Mouse (Mus musculus) liver, embryonic 14.5 days (tissue): Measurements from ENCODE around the gene Myh9.

ENCODE experiments used
- CTCF ChIP-seq: IDR thresholded peaks from 2 replicates; pipeline ENCODE4 v1.5.1; 2016; ENCODE audit warnings: antibody characterized with exemption, low read depth, control low read depth
- EP300 ChIP-seq: IDR thresholded peaks from 2 replicates; pipeline ENCODE4 v1.6.1; 2016; ENCODE audit warnings: antibody characterized with exemption, low read depth

GRCm38 (mm10) chr15:77857662-77858156 is 15.7 kb upstream of the Myh9 start:
- 0 out of 2 replicates have a peak, but pooled peaks have one; percentile 6 for TF ChIP-seq CTCF
- no peak for TF ChIP-seq EP300
